Mouse (Mus musculus) testis, adult 2 months (tissue): Measurements from ENCODE around the gene Zfp37.

ENCODE experiments used
- CTCF ChIP-seq: fragments of 200-500 bp; IDR thresholded peaks from 2 replicates; pipeline ENCODE4 v1.5.1; 2012; ENCODE audit warnings: low read depth, mild to moderate bottlenecking, inconsistent platforms, low read length, moderate library complexity; ENCODE audit not compliant: control insufficient read depth, insufficient read depth, insufficient replicate concordance
- POLR2A ChIP-seq: fragments of 200-500 bp; IDR thresholded peaks from 2 replicates; pipeline ENCODE4 v1.6.1; 2012; ENCODE audit warnings: low read depth, mild to moderate bottlenecking, inconsistent platforms, low read length, moderate library complexity; ENCODE audit not compliant: control insufficient read depth

- TF ChIP-seq CTCF, result no peak
- no peak for TF ChIP-seq POLR2A
Measured at GRCm38 (mm10) chr4:62208696-62209380, 22.0 kb downstream of the Zfp37 start.
